Mouse (Mus musculus): Measurements from ENCODE around the gene Adad2. TPM values are rescaled to one million over a fixed set of nuclear protein-coding genes. Genes with fewer than 3 reads are reported as not detected.
A peak's percentile ranks its signal among the peaks of the same experiment; 100 is the strongest.

Gene Adad2
- polyA plus RNA-seq, 2 experiments: not detected

DNA sequence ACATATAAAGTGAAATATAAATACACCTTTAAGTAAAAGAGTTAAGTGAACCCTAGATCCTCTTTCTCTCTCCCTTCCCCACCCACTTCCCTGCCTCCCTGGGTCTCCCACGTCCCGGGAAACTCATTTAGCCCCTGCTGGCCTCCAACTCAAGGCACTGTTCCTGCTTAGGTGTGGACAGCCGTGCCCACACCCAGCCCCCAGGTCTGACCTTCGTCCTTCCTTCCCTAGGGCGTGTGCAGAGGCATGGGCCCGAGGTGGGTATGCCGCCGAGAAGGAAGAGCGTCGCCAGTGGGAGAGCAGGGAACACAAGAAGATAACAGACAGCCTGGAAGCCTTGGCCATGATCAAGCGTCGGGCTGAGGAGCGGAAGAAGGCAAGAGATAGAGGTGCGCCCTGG, 22.2 kb upstream of the Adad2 start:
- H3K9ac ChIP-seq (replicated peaks): no peak overlapping the region
- WGBS (ENCODE audit: insufficient replicate concordance): 56% methylated on average over 14 of the region's 14 CpGs
- H3K27me3 ChIP-seq (ENCODE audit: control insufficient read depth, insufficient read depth, low read length): no peaks in the 10 kb centered on the region
- no peak overlapping the region for H3K4me3 ChIP-seq (ENCODE audit: insufficient read depth in 1 of 2, low read depth in 2 of 2, low read length in 2 of 2)
- DNase-seq (ENCODE audit: low read depth in 3 of 3, low spot score in 3 of 3): no peak
- no peaks in the 10 kb centered on the region for H3K36me3 ChIP-seq (replicated peaks; ENCODE audit: control insufficient read depth, insufficient read depth, low read depth)
- no peak for TF ChIP-seq CTCF (IDR thresholded peaks at IDR 0.05; ENCODE audit: low read depth)
- TF ChIP-seq EP300 (IDR thresholded peaks at IDR 0.05; ENCODE audit: low read depth): no peak
- no peak for ATAC-seq (ENCODE audit: insufficient read depth)
- H3K4me2 ChIP-seq (ENCODE audit: low read depth): no peak overlapping the region
- peaks cover 0 to 7% of the 10 kb centered on the region in 2 experiments; a peak in 3 of 4 replicates for H3K4me1 ChIP-seq (replicated peaks; ENCODE audit: control insufficient read depth in 2 of 2, insufficient read depth in 2 of 2, low read length in 1 of 2)
- H3K9me3 ChIP-seq (ENCODE audit: control insufficient read depth, low read length): no peaks in the 10 kb centered on the region
- H3K27ac ChIP-seq: no peak overlapping the region

DNA sequence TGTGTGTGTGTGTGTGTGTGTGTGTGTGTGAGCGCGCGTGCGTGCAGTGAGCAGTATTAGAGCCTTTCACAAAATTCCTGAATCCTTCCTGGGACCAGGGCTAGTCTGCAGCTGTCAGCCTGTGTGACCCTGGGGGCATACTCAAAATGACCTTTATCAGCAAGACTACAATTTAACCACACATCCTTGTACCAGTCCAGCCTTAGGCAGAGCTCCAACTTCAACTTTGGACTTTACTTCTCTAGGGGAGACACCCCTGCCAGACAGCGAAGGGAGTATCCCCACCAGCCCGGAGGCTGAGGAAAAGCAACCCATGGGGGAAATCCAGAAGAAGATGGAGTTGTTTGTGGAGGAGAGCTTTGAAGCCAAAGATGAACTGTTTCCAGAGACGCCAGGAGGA, 21.1 kb upstream of the Adad2 start:
- H3K9me3 ChIP-seq (ENCODE audit: control insufficient read depth, low read length): no peaks in the 10 kb centered on the region
- H3K27ac ChIP-seq: no peak overlapping the region
- TF ChIP-seq CTCF (IDR thresholded peaks at IDR 0.05; ENCODE audit: low read depth) (no peak), EP300 (IDR thresholded peaks at IDR 0.05; ENCODE audit: low read depth) (no peak)
- no peaks in the 10 kb centered on the region for H3K36me3 ChIP-seq (replicated peaks; ENCODE audit: control insufficient read depth, insufficient read depth, low read depth)
- H3K27me3 ChIP-seq (ENCODE audit: control insufficient read depth, insufficient read depth, low read length): no peaks in the 10 kb centered on the region
- WGBS (ENCODE audit: insufficient replicate concordance): 80% methylated on average over 7 of the region's 7 CpGs
- no peak overlapping the region for H3K9ac ChIP-seq (replicated peaks)
- peaks cover 0 to 1% of the 10 kb centered on the region in 2 experiments; a peak in 3 of 4 replicates for H3K4me1 ChIP-seq (replicated peaks; ENCODE audit: control insufficient read depth in 2 of 2, insufficient read depth in 2 of 2, low read length in 1 of 2)
- ATAC-seq (ENCODE audit: insufficient read depth): no peak
- no peak for DNase-seq (ENCODE audit: low read depth in 3 of 3, low spot score in 3 of 3)
- no peak overlapping the region for H3K4me2 ChIP-seq (ENCODE audit: low read depth)
- H3K4me3 ChIP-seq (ENCODE audit: insufficient read depth in 1 of 2, low read depth in 2 of 2, low read length in 2 of 2): no peak overlapping the region

DNA sequence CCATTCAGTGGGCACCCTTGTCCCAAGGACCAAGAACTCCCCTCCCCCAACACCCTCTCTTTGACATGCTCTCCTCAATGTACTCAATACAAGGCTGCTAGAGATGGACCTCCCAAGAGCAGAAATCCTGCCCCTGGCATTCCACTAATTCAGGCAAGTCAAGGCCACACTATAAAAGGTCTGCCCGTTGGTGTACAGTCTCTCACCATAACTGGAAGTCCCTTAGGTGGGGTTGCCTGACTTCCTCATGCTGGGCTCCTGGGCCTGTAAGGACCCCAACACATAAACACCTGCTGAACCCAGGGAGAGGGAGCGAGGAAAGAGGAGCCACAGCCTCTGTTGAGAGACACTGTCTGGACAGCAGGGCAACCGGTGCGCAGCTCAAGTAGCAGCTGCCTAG, 8.8 kb upstream of the Adad2 start:
- TF ChIP-seq EP300 (IDR thresholded peaks at IDR 0.05; ENCODE audit: low read depth) (no peak), CTCF (IDR thresholded peaks at IDR 0.05; ENCODE audit: low read depth) (no peak)
- H3K27ac ChIP-seq: no peak overlapping the region

DNA sequence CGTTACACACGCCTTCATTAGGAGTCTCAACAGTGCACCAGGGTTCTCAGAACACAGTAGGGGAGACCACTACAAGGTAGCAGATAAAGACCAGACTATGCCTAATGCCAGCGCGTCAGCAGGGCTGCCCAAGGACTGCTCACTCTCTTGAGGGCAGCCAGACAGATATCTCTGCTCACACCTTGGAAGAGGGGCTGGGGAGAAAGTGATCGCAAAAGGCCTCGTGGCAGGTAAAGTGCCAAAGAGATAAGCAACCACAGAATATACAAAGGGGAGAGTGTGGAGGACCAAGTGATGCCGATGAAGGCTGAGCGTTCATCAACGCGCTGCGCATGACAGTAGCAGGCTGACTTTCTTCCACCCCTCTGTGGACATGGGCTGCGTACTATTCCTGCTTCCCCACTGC, 8.1 kb upstream of the Adad2 start:
- DNase-seq (ENCODE audit: low read depth in 3 of 3, low spot score in 3 of 3) (peak; percentile 20 to 40 (median 30)), ATAC-seq (ENCODE audit: insufficient read depth) (peak; percentile 74)
- peak overlapping the region; percentile 87 to 91 for H3K4me3 ChIP-seq (ENCODE audit: insufficient read depth in 1 of 2, low read depth in 2 of 2, low read length in 2 of 2)
- H3K9ac ChIP-seq (replicated peaks): peak overlapping the region; percentile 89
- peaks cover 3 to 7% of the 10 kb centered on the region in 2 experiments; a peak in 3 of 4 replicates for H3K4me1 ChIP-seq (replicated peaks; ENCODE audit: control insufficient read depth in 2 of 2, insufficient read depth in 2 of 2, low read length in 1 of 2)
- no peaks in the 10 kb centered on the region for H3K9me3 ChIP-seq (ENCODE audit: control insufficient read depth, low read length)
- H3K27ac ChIP-seq: peak overlapping the region; percentile 62
- WGBS (ENCODE audit: insufficient replicate concordance): 4% methylated on average over 12 of the region's 12 CpGs
- H3K4me2 ChIP-seq (ENCODE audit: low read depth): peak overlapping the region; percentile 95
- TF ChIP-seq CTCF (IDR thresholded peaks at IDR 0.05; ENCODE audit: low read depth) (no peak), EP300 (IDR thresholded peaks at IDR 0.05; ENCODE audit: low read depth) (peak; percentile 34; the same call in 1 of the 2 replicates)
- peaks cover 4% of the 10 kb centered on the region for H3K36me3 ChIP-seq (replicated peaks; ENCODE audit: control insufficient read depth, insufficient read depth, low read depth)
- no peaks in the 10 kb centered on the region for H3K27me3 ChIP-seq (ENCODE audit: control insufficient read depth, insufficient read depth, low read length)

More for the DNA sequence above, 8.8 kb upstream of the Adad2 start:
- H3K9me3 ChIP-seq (ENCODE audit: control insufficient read depth, low read length): no peaks in the 10 kb centered on the region
- H3K36me3 ChIP-seq (replicated peaks; ENCODE audit: control insufficient read depth, insufficient read depth, low read depth): peaks cover 4% of the 10 kb centered on the region
- no peaks in the 10 kb centered on the region for H3K27me3 ChIP-seq (ENCODE audit: control insufficient read depth, insufficient read depth, low read length)
- H3K9ac ChIP-seq (replicated peaks): no peak overlapping the region; the same call in 1 of the 2 replicates
- ATAC-seq (ENCODE audit: insufficient read depth) (no peak), DNase-seq (ENCODE audit: low read depth in 3 of 3, low spot score in 3 of 3) (no peak)
- peaks cover 3 to 7% of the 10 kb centered on the region in 2 experiments; a peak in 3 of 4 replicates for H3K4me1 ChIP-seq (replicated peaks; ENCODE audit: control insufficient read depth in 2 of 2, insufficient read depth in 2 of 2, low read length in 1 of 2)
- peak overlapping the region; percentile 95 for H3K4me2 ChIP-seq (ENCODE audit: low read depth)
- WGBS (ENCODE audit: insufficient replicate concordance): 78% methylated on average over 4 of the region's 4 CpGs
- peak overlapping the region; percentile 87 to 91 for H3K4me3 ChIP-seq (ENCODE audit: insufficient read depth in 1 of 2, low read depth in 2 of 2, low read length in 2 of 2)

DNA sequence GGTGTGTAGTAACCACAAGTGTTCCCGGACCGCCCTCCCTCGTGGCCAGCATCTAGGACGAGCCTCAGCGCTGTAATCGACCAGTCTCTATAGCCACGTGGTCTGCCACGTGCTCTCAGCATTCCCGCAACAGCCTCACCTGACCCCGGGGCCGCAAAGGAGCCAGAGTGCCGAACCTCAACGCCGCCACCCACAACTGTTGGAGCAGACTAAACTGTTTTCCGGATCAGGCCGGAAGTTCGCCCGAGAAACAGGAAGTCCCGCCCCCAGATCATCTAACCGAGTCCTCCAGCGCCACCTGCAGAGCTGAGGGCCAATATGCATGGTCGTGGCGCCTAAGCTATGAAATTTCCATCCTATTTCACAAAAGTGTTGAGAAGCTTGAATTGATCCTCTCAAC, 7.6 kb upstream of the Adad2 start, which contains the start of gene Taf1c:
TSS of gene Taf1c (minus strand) at position 227 of the 400 bp plus-strand sequence.
- ATAC-seq (ENCODE audit: insufficient read depth) (peak; percentile 81), DNase-seq (ENCODE audit: low read depth in 3 of 3, low spot score in 3 of 3) (peak; percentile 85 to 91 (median 85))
- H3K36me3 ChIP-seq (replicated peaks; ENCODE audit: control insufficient read depth, insufficient read depth, low read depth): peaks cover 4% of the 10 kb centered on the region; the same call in 1 of the 2 replicates
- no peaks in the 10 kb centered on the region for H3K27me3 ChIP-seq (ENCODE audit: control insufficient read depth, insufficient read depth, low read length)
- 1% methylated on average over 23 of the region's 23 CpGs for WGBS (ENCODE audit: insufficient replicate concordance)
- TF ChIP-seq CTCF (IDR thresholded peaks at IDR 0.05; ENCODE audit: low read depth) (peak; percentile 97), EP300 (IDR thresholded peaks at IDR 0.05; ENCODE audit: low read depth) (no peak)
- H3K9me3 ChIP-seq (ENCODE audit: control insufficient read depth, low read length): no peaks in the 10 kb centered on the region
- peak within 1 kb of the TSS; percentile 89 for H3K9ac ChIP-seq (replicated peaks)
- H3K4me1 ChIP-seq (replicated peaks; ENCODE audit: control insufficient read depth in 2 of 2, insufficient read depth in 2 of 2, low read length in 1 of 2): peaks cover 3 to 7% of the 10 kb centered on the region in 2 experiments; a peak in 3 of 4 replicates
- H3K4me2 ChIP-seq (ENCODE audit: low read depth): peak within 1 kb of the TSS; percentile 95
- peak within 1 kb of the TSS; percentile 87 to 91 for H3K4me3 ChIP-seq (ENCODE audit: insufficient read depth in 1 of 2, low read depth in 2 of 2, low read length in 2 of 2)
- peak within 1 kb of the TSS; percentile 62 for H3K27ac ChIP-seq

Data from liver, embryonic 14.5 days (tissue).